Mouse (Mus musculus) central nervous system, embryonic 14 days (tissue): ENCODE results near the gene Tbc1d8b. TPM values are rescaled to one million over a fixed set of nuclear protein-coding genes. Genes with fewer than 3 reads are reported as not detected.

ENCODE experiments used
- polyA plus RNA-seq: library from polyadenylated mRNA; depleted of rRNA; stranded (reverse); fragments of >200 nt; gene quantifications from 2 replicates; pipeline ENCODE4 v1.2.3, GENCODE M21; 2012; rRNA removed

The Tbc1d8b gene
- polyA plus RNA-seq = 2.6 and 2.9 TPM in 2 replicates

DNA sequence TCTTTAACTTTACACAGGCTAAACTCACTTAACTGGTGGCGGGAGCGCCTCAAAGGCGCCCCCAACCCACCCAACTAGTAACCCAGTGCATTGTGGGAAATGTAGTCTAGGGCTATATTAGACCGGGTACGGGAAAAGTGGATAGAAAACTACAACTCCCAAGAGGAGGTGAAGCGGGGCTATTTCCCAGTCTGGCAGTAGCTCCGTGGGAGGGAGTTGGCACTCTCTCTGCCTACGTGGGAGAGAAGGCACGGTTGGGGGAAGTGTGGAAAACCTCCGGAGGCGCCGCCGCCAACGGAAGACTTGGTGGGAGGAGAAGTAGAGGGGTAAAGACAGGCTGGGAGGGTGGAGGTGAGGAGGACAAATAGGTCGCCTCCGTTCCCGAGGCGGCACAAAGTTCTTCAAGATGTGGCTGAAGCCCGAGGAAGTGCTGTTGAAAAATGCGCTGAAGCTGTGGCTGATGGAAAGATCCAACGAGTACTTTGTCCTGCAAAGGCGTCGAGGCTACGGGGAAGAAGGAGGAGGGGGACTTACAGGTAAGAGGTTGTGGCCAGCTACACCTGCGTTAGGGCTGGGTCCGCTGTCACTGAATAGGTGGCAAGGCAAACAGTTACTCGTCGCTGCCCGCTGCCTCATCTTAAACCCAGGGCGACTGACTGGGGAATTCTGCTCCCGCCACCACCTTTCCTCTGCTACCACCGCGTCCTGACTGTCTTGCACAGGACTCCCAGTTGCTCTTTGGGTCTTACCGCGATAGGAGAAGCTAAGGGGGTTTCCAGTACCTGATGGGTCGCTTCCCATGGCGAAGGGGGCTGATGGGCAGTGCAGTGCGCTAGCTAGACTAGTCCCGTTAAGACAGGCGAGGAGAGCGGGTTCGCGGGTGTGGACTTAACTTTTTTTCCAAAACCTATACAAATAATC is at the start of gene Tbc1d8b:
Tbc1d8b (plus strand) TSS at position 222 of the 921 bp plus-strand sequence.

DNA sequence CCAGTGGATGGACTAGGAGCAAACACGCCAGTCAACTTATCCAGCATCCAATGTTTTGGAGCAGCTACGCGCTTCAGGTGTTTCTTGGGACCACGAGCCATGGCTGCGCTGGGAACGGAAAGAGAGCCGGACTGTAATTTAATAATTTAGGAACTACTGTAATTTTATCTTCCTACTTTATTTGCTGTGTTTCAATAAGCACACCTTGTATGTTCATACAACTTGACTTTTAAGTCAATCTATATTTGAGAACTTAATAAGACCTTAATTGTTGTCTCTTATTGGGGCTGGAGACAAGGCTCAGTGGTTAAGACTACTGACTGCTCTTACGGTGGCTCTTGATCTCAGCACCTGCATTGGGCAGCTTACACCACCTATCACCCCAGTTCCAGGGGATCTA is 29.6 kb downstream of the Tbc1d8b start, which contains the start of gene Gm15013:
Gm15013 (minus strand) TSS at position 101 of the 400 bp plus-strand sequence.

DNA sequence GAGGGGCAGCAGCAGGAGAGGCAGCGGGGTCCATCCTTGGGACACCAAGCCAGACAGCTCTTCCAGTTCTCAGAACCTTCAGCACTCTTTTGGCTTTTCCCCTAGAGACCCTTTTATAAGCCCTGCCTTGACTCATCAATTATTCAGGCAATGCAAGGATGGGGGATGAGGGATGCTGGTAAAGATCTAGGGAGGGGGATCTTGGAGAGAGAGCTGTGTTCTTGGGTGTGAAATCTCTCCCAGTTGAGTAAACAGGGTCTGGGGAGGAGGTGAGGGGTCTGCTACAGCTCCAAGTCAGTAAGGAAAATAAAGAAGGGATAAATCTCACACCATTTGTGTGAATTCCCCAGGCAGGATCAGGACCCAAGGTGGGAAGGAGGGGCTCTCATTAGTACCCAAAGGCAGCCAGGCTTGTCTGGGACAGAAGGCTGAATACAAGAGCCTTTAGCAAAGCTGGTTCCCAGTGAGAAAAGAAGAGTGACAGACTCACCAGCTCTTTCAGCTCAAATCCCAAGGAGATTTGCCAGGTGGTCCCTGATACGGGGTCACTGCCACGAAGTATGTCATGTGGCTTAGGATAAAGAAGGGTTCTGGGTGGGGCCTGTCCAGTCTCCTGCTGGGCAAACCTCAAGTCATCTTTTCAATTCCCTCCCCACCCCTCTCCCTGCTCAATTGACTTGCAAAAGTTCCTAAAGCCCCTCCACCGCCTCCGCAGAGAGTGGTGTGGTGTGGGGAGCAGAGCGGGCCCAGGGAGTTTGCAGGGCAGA is 97.7 kb downstream of the Tbc1d8b start, which contains the start of gene Ripply1:
Ripply1 (minus strand) TSS at position 76 of the 767 bp plus-strand sequence.

DNA sequence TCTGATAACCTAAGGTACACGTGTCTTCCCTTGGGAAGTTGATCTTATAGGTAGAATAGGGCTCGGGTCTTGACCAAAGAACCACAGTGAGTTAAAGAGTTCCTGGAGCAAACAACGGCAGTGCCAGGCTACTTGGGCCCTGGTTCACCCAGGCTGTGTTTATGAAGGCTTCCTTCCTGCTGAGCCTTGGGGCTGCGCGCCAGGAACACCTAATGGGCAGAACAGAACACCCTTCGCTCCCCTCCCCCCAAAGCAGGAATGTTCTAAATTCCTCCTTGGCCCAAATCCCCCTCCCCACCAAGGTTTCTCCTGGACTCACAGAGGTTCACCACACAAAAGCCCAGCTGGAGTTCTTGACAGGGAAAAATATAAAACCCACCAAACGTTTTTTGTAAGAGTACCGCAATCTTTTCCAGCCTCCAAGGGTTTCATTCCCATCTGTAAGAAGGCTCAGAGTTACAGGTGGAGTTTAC is 115.6 kb downstream of the Tbc1d8b start, which contains the start of gene Cldn2:
Cldn2 (plus strand) TSS at position 423 of the 473 bp plus-strand sequence.

Other genes with a start within 250 kb of the Tbc1d8b start
- 0.58 and 0.66 TPM in 2 replicates for gene D330045A20Rik, start 204.6 kb upstream of the Tbc1d8b start, polyA plus RNA-seq
- 1.2 and 1.5 TPM in 2 replicates for gene Rnf128, start 121.7 kb upstream of the Tbc1d8b start, polyA plus RNA-seq
- not detected in 2 replicates for gene Gm15013, start 29.5 kb downstream of the Tbc1d8b start, polyA plus RNA-seq
- gene Ripply1, start 97.4 kb downstream of the Tbc1d8b start, polyA plus RNA-seq = 0.25 and 1.6 TPM in 2 replicates
- gene Cldn2, start 115.8 kb downstream of the Tbc1d8b start, polyA plus RNA-seq = 0.55 and 0.58 TPM in 2 replicates
- 5.9 and 9.6 TPM in 2 replicates for gene Morc4, start 186.7 kb downstream of the Tbc1d8b start, polyA plus RNA-seq